Mouse (Mus musculus) cerebellum, postnatal 36 days (tissue): ENCODE results near the gene Necap2.

ENCODE experiments used
- DNase-seq, 2 experiments: peaks; one replicate each; pipeline ENCODE4 v3.0.0; 2021 to 2022; ENCODE audit warnings: mixed read lengths in 2 of 2

Gene Necap2

GRCm38 (mm10) chr4:141030541-141031206 is 47.5 kb downstream of the Necap2 start:
- peak in 1 of 2 experiments; percentile 52 for DNase-seq

- DNase-seq, result no peak
Measured at GRCm38 (mm10) chr4:141024992-141025391, 53.2 kb downstream of the Necap2 start.

DNA sequence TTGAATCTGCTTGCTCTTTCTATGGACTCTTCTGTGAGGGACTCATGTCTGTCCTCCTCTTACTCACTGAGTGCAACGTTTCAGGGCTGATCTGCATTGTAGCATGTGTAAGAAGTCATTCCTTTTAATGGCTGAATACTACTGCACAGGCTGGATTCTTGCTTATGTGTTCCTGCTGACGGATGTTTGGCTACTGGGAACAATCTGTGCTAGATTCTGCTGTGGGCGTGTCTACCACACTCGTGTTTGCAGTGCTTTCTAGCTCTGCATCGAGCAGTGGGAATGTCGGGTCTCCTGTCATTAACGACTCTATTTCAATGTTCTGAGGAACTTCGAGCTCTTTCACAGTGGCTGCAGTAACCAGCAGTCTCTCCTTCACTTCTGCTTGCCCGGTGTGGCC is 54.1 kb downstream of the Necap2 start:
- no peak for DNase-seq

DNA sequence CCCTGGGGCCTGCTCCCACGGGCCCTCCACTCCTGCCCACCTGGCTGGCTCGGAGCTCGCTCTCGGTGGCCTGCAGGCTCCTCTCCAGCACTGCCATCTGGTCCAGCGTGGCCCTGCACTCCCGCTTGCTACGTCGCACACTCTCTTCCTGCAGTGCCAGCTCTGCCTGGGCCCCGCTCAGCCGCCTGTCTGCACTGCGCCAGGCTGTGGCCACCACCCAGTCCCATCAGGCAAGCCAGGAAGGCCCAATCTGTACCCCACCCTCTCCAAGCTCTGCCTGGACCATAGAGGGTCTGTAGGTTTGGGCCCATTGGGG is 56.6 kb downstream of the Necap2 start:
- peak; percentile 57 to 61 for DNase-seq

GRCm38 (mm10) chr4:141020811-141021613 is 57.1 kb downstream of the Necap2 start:
- peak; percentile 39 to 43 for DNase-seq

DNA sequence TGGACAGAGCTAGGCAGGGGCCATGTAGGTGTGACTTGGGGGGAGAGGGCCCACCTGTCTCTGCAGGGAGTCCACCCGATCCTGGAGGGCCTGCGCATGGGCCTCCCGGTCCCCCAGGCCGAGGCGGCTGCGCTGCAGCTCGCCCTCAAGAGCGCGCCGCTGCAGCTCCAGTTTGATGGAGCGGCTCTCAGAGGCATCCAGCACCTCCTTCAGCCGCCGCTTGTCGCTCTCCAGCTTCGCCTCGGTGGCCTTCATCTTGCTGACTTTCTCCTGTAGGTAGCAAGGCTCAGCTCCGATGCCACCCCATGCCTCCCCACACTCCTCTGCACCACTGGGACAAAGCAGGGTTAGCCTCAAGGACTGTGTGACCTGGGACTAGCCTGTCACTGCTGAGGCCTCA is 57.9 kb downstream of the Necap2 start:
- no peak for DNase-seq

- no peak for DNase-seq
Measured at GRCm38 (mm10) chr4:141017657-141018436, 60.3 kb downstream of the Necap2 start.
